Mouse (Mus musculus) cerebellum, postnatal 14 days (tissue): ENCODE data around the gene Fcf1.
A peak's percentile ranks its signal among the peaks of the same experiment; 100 is the strongest.

Experiments
- DNase-seq, 2 experiments: peaks; one replicate each; pipeline ENCODE4 v3.0.0; 2021; ENCODE audit warnings: mixed read lengths in 2 of 2

Gene Fcf1

DNA sequence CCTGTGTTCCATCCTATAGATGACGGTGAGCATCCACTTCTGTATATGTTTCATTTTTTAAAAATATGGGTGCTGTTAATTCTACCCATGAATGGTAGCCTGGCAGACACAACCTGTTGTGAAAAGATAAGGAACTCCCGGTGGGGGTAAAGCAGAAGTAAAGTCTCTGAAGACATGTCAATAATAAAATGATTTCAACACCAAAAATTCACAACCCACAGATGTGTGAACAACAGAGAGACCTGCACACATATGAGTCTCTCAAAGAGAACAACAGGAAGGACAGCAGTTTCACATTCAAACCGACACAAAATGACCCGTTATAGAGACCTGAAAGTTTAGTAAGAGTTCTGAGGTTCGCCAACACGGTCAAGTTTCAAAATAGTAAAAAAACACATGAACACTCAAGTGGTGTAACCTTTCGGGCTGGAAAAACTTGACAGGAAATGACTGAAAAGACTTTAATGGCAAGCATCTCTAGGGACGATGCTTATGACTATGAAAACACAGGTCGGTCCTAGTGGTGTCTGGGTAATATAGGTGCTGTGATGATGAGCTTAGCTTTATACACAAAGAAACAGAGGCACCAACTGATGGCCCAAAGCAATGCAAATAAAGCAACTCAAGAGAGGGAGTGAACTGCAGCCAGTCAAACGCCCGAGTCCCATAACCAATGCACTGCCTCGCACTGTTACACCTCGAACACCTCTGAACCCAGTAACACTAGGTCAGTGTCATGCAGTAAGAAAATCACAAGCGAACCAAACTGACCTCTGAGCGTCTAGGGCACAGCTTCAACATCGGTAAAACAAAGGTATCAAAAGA lies 1.7 kb upstream of the Fcf1 start:
- DNase-seq = no peak

DNA sequence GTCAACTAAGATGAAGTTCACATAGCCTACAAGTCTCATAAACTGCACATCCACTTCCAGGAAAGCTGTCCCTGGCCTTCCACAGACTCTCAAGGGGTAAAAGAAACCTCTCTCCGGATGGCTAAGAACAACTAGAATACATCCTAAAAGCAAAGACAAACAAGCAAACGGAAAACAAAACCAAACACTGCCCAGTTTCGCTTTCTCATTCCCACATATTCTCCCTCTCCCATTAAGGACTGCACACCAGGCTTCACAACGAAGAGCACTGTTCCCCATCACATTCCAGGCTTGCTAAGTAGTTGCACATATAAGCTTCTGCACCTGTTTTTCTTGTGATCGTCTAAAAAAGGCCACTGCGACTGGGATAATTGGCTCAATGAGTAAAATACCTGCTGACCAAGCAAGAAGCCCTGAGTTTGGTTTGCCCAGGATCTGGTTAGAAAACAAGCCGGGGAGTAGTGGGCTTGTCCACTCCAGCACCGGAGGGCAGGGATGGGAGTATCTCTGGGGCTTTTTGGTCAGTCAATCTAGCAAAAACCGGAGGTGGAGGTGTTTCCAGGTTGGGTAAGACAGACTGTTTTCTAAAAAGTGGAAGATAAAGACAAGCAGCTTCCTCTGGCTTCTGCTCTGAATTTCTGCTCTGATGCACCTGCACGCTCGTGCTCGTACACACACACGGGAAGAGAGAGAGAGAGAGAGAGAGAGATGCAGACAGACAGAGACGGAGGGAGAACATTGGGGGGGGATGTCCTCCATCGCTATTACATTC lies 855 bp upstream of the Fcf1 start:
- no peak for DNase-seq

GRCm38 (mm10) chr12:84979264-84979862 lies 8.7 kb downstream of the Fcf1 start:
- DNase-seq = no peak

DNA sequence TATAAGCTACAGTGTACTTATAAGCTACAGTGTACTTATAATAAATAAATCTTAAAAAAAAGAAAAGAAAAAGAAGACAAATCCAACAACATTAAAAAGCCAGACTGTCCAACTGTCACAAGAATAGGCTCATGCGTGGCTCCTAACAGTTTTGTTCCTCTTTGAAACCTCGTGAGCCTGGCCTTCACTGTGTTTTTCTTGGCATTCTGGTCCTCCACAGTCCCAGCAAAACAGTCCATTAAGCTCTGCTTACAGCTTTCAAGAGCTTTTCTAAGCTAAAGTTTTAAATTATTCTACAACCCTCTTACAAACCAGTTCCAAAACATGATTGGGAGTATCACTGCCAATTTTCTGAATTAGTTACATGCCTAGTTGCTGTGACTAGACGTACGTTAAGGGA lies 18.8 kb downstream of the Fcf1 start:
- no peak for DNase-seq

DNA sequence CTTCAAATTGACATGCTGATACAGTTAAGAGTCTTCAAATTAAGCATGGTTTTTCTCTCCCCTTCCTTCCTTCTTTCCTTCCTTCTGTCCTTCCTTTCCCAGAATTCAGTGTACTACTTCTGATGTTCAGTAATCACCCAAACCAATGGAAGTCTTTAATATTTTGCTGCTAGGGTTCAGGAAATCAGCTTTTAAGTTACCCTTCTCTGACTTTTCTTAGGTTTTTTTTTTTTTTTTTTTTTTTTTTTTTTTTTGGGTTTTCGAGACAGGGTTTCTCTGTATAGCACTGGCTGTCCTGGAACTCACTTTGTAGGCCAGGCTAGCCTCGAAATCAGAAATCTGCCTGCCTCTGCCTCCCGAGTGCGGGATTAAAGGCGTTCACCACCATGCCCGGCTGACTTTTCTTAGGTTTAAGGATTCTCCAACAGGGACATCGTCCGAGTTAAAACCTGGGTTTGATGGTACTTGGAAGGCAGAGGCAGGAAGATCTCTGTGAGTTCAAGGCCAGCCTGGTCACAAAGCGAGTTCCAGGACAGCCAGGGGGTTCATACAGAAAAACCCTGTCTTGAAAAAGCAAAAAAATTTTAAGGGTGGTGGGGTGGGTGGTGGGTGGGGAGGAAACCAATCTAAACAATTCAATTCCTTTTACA lies 24.5 kb downstream of the Fcf1 start:
- DNase-seq = peak in 1 of 2 experiments; percentile 6

DNA sequence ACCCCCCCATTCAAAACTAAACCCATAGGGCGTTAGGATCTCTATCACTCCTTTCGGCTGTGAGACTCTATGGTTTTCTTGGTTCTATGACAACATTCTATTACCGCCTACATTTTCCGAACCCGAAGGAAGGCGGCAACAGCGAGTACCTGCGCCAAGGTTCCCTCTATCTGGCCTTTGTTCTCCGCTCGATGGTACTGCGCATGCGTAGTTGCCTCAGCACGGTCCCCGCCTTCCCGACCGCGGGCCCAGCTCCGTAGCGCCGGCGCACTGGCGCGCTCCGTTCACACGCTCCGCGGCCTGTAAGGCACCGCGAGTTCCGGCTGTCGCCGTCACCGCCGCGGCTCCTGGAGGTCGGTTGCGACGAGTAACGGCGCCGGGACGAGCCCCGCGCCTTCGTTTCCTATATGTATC lies 25.4 kb downstream of the Fcf1 start, which contains the start of gene Ylpm1:
Gene Ylpm1 (plus strand): TSS at position 239 of the 414 bp plus-strand sequence.
- DNase-seq = peak; percentile 98 to 99

DNA sequence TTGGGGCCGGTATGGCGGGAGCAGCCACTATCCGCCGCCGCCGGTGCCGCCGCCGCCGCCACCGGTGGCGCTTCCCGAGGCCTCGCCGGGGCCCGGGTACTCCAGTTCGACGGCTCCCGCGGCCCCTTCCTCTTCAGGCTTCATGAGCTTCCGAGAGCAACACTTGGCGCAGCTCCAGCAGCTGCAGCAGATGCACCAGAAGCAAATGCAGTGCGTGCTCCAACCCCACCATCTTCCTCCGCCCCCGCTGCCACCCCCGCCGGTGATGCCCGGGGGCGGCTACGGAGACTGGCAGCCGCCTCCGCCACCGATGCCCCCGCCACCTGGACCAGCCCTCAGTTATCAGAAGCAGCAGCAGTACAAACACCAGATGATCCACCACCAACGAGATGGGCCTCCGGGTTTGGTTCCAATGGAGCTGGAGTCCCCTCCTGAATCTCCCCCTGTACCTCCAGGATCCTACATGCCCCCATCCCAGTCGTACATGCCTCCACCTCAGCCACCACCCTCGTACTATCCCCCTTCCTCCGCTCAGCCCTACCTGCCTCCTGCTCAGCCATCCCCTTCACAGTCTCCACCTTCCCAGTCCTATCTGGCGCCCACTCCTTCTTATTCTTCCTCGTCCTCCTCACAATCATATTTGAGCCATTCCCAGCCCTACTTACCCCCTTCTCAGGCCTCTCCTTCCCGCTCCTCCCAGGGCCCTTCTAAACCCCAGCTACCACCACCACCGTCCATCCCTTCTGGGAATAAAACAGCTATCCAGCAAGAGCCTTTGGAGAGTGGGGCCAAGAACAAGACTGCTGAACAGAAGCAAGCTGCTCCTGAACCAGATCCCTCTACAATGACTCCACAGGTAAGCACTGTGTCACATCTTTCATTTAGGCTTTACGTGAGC lies 26.1 kb downstream of the Fcf1 start:
- DNase-seq = peak in 1 of 2 experiments; percentile 74

GRCm38 (mm10) chr12:84999053-84999452 lies 28.4 kb downstream of the Fcf1 start:
- DNase-seq = no peak

- DNase-seq = peak; percentile 13 to 34
Observed at GRCm38 (mm10) chr12:85006206-85006605, 35.5 kb downstream of the Fcf1 start.

GRCm38 (mm10) chr12:85007021-85007420 lies 36.3 kb downstream of the Fcf1 start:
- no peak for DNase-seq

GRCm38 (mm10) chr12:85009776-85010175 lies 39.1 kb downstream of the Fcf1 start:
- no peak for DNase-seq

DNA sequence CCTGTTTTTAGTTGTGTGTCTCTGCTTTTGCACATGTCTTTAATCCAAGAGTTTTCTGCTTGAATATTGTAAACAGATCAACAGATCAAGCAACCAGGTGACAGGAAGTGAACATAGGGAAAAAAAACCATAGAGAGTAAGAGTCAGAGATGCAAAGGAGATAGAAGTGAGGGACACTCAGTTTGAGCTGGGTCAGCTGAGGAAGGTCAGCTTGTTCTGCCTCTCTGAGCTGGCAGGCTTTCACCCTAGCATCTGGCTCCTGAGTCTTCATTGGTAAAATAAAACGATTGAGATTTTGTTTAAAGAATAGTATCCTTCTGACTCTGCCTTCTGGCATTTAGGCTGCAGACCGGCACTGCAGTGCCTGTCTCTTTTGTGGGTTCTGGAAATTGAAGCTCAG lies 39.8 kb downstream of the Fcf1 start:
- DNase-seq = no peak

DNA sequence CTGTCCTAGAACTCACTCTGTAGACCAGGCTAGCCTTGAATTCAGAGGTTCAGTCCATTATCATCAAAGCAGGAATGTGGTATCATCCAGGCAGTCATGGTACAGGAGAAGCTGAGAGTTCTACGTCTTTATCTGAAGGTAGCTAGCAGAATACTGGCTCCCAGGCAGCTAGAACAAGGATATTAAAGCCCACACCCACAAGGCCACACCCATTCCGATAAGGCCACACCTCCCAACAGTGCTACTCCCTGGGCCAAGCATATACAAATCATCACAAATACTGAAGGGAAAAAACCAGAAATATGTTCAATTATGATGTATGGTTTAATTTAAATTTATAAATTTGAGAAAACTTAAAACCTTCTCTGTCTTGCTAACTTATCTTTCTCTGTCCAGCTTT lies 41.5 kb downstream of the Fcf1 start:
- DNase-seq = no peak

GRCm38 (mm10) chr12:85022071-85022470 lies 51.4 kb downstream of the Fcf1 start:
- no peak for DNase-seq

DNA sequence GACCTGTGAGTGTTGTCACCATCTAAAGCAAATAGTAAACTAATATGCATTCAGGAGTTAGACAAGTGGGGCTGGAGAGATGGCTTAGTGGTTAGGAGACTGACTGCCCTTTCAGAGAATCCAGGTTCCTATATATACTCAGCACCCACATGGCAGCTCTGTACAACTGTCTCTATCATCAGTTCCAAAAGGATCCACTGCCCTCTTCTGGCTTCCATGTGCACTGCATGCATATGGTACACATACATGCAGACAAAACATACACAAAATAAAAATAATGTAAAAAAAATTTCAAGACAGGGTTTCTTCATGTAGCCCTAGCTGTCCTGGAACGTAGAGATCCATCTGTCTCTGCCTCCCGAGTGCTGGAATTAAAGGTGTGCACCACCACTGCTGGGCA lies 62.0 kb downstream of the Fcf1 start:
- peak; percentile 51 to 68 for DNase-seq
